ENCODE assay signal across 8 mouse cellular contexts in the genomic region with DNA sequence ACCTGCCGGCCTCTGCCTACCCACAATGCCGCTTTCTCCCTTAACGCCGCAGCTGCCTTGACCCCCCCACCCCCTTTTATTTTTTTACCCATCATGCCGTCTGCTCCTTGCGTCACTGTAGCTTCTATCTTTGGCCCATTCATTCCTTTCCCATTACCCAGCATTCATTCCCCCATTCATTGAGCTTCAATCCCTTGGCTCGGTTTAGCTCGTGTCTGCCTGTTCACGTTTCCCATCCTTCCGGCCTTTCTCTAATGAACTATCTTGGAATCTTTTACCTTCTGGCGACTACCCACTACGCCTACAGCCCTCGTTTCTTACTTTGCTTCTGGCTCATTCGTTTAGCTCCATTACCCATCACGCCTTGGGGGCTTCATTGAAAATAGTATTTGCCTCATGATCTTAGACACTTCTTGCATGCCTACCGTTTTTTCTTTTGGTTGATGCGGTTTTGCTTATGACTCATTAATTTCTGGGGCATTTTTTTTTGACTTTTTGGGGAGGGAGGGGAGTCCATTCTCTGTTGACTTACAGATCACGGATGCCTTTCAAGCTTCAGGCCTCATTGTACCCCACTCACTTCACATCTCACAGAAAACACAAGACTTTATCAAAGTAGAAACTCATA. TPM values are rescaled to one million over a fixed set of nuclear protein-coding genes. Genes with fewer than 3 reads are reported as not detected.
DNase-seq lines count a peak whose midpoint lies in the region; ATAC-seq lines count a peak whose summit lies in the region.

No protein-coding gene starts in this region.

- H3K9me3 ChIP-seq in kidney, embryonic 15.5 days (replicated peaks) = peaks cover 10% of the 10 kb centered on the region
- peaks cover under 1% of the 10 kb centered on the region for H3K9me3 ChIP-seq in hindbrain, embryonic 16.5 days (ENCODE audit: control insufficient read depth, low read length)
- H3K9me3 ChIP-seq in midbrain, embryonic 16.5 days (replicated peaks; ENCODE audit: control insufficient read depth, low read length, poor library complexity, severe bottlenecking) = no peaks in the 10 kb centered on the region; the same call in 1 of the 2 replicates

- DNase-seq in kidney, postnatal 14 days = no peak
- DNase-seq in layer of hippocampus, adult 9-11 months = no peak
- no peak for DNase-seq in kidney, postnatal 36 days
- DNase-seq in cerebellum, postnatal 14 days = no peak

- H3K36me3 ChIP-seq in kidney, embryonic 15.5 days = peaks cover 72% of the 10 kb centered on the region
- peaks cover 3% of the 10 kb centered on the region for H3K36me3 ChIP-seq in hindbrain, embryonic 16.5 days (ENCODE audit: control insufficient read depth, insufficient read depth, low read length)
- peaks cover 9% of the 10 kb centered on the region for H3K36me3 ChIP-seq in midbrain, embryonic 16.5 days (ENCODE audit: control insufficient read depth, insufficient read depth, low read length)

- peak overlapping the region; percentile 90 for H3K4me3 ChIP-seq in kidney, embryonic 15.5 days (replicated peaks)
- peak overlapping the region; percentile 57 for H3K4me3 ChIP-seq in brown adipose tissue, adult 24 weeks (ENCODE audit: insufficient read depth, low read depth, low read length)
- H3K4me3 ChIP-seq in hindbrain, embryonic 16.5 days (ENCODE audit: low read length) = peak overlapping the region; percentile 42
- peak overlapping the region; percentile 44 for H3K4me3 ChIP-seq in midbrain, embryonic 16.5 days (ENCODE audit: low read depth, low read length)

- H3K27me3 ChIP-seq in kidney, embryonic 15.5 days = no peaks in the 10 kb centered on the region
- H3K27me3 ChIP-seq in hindbrain, embryonic 16.5 days (replicated peaks; ENCODE audit: control insufficient read depth, insufficient read depth, low read length) = no peaks in the 10 kb centered on the region
- no peaks in the 10 kb centered on the region for H3K27me3 ChIP-seq in midbrain, embryonic 16.5 days (ENCODE audit: control insufficient read depth, insufficient read depth, low read depth, low read length)

- H3K9ac ChIP-seq in kidney, embryonic 15.5 days = peak overlapping the region; percentile 29; the same call in 1 of the 2 replicates
- peak overlapping the region; percentile 56 for H3K9ac ChIP-seq in hindbrain, embryonic 16.5 days (ENCODE audit: low read depth, low read length)
- peak overlapping the region; percentile 61 for H3K9ac ChIP-seq in midbrain, embryonic 16.5 days (ENCODE audit: low read depth, low read length)

- ATAC-seq in kidney, embryonic 15.5 days (replicated peaks; ENCODE audit: low FRiP score) = no peak
- no peak for ATAC-seq in hindbrain, embryonic 16.5 days
- ATAC-seq in midbrain, embryonic 16.5 days = no peak

- peaks cover 26% of the 10 kb centered on the region for H3K4me1 ChIP-seq in kidney, embryonic 15.5 days
- no peaks in the 10 kb centered on the region for H3K4me1 ChIP-seq in brown adipose tissue, adult 24 weeks (ENCODE audit: control insufficient read depth, insufficient read depth, insufficient read length, low read length)
- H3K4me1 ChIP-seq in hindbrain, embryonic 16.5 days (ENCODE audit: control insufficient read depth, insufficient read depth, low read depth, low read length) = peaks cover 16% of the 10 kb centered on the region
- H3K4me1 ChIP-seq in midbrain, embryonic 16.5 days (ENCODE audit: control insufficient read depth, insufficient read depth, low read length) = peaks cover 19% of the 10 kb centered on the region

- H3K27ac ChIP-seq in kidney, embryonic 15.5 days = peak overlapping the region; percentile 87
- peak overlapping the region; percentile 80 for H3K27ac ChIP-seq in brown adipose tissue, adult 24 weeks (replicated peaks; ENCODE audit: low read depth, low read length)
- H3K27ac ChIP-seq in hindbrain, embryonic 16.5 days (ENCODE audit: low read depth, low read length) = peak overlapping the region; percentile 91
- H3K27ac ChIP-seq in midbrain, embryonic 16.5 days (ENCODE audit: low read length) = peak overlapping the region; percentile 92

- H3K4me2 ChIP-seq in kidney, embryonic 15.5 days = peak overlapping the region; percentile 74
- peak overlapping the region; percentile 70 for H3K4me2 ChIP-seq in hindbrain, embryonic 16.5 days (ENCODE audit: low read length)
- H3K4me2 ChIP-seq in midbrain, embryonic 16.5 days (ENCODE audit: low read length) = peak overlapping the region; percentile 74

- WGBS in kidney, embryonic 15.5 days = 6% methylated on average over 18 of the region's 18 CpGs
- WGBS in hindbrain, embryonic 16.5 days = 5% methylated on average over 18 of the region's 18 CpGs
- 6% methylated on average over 18 of the region's 18 CpGs for WGBS in midbrain, embryonic 16.5 days

RNA-seq across cellular contexts. Expression of gene Tomm40, which starts 0.9 kb away (rescaled TPM):
- polyA plus RNA-seq in kidney, embryonic 15.5 days (2015; fragmentation: Nextera tagmentation; extraction: Ambion mirVana) = 168 and 177 TPM in 2 replicates
- polyA plus RNA-seq in brown adipose tissue, adult 24 weeks (2012; ENCODE audit: insufficient read depth, insufficient read length, missing spikeins) = 64.2 and 86.3 TPM in 2 replicates
- polyA plus RNA-seq in hindbrain, embryonic 16.5 days (2015; fragmentation: Nextera tagmentation; extraction: Ambion mirVana) = 134 and 135 TPM in 2 replicates
- 113 and 118 TPM in 2 replicates for polyA plus RNA-seq in midbrain, embryonic 16.5 days (2015; fragmentation: Nextera tagmentation; extraction: Ambion mirVana)

RNA-seq across cellular contexts. Expression of gene Apoe, which starts 17.2 kb away (rescaled TPM):
- 259 and 340 TPM in 2 replicates for polyA plus RNA-seq in kidney, embryonic 15.5 days (2015; fragmentation: Nextera tagmentation; extraction: Ambion mirVana)
- 777 and 1,675 TPM in 2 replicates for polyA plus RNA-seq in brown adipose tissue, adult 24 weeks (2012; ENCODE audit: insufficient read depth, insufficient read length, missing spikeins)
- polyA plus RNA-seq in hindbrain, embryonic 16.5 days (2015; fragmentation: Nextera tagmentation; extraction: Ambion mirVana) = 849 and 1,414 TPM in 2 replicates
- 350 and 686 TPM in 2 replicates for polyA plus RNA-seq in midbrain, embryonic 16.5 days (2015; fragmentation: Nextera tagmentation; extraction: Ambion mirVana)

RNA-seq across cellular contexts. Expression of gene Apoc1, which starts 23.7 kb away (rescaled TPM):
- 15.7 and 20.7 TPM in 2 replicates for polyA plus RNA-seq in kidney, embryonic 15.5 days (2015; fragmentation: Nextera tagmentation; extraction: Ambion mirVana)
- 1,406 and 1,867 TPM in 2 replicates for polyA plus RNA-seq in brown adipose tissue, adult 24 weeks (2012; ENCODE audit: insufficient read depth, insufficient read length, missing spikeins)
- 1.4 and 3.1 TPM in 2 replicates for polyA plus RNA-seq in hindbrain, embryonic 16.5 days (2015; fragmentation: Nextera tagmentation; extraction: Ambion mirVana)
- 0.96 and 1.0 TPM in 2 replicates for polyA plus RNA-seq in midbrain, embryonic 16.5 days (2015; fragmentation: Nextera tagmentation; extraction: Ambion mirVana)

RNA-seq across cellular contexts. Expression of gene Nectin2, which starts 34.1 kb away (rescaled TPM):
- polyA plus RNA-seq in kidney, embryonic 15.5 days (2015; fragmentation: Nextera tagmentation; extraction: Ambion mirVana) = 130 and 138 TPM in 2 replicates
- 36.0 and 38.3 TPM in 2 replicates for polyA plus RNA-seq in brown adipose tissue, adult 24 weeks (2012; ENCODE audit: insufficient read depth, insufficient read length, missing spikeins)
- polyA plus RNA-seq in hindbrain, embryonic 16.5 days (2015; fragmentation: Nextera tagmentation; extraction: Ambion mirVana) = 57.7 and 59.7 TPM in 2 replicates
- 55.3 and 56.7 TPM in 2 replicates for polyA plus RNA-seq in midbrain, embryonic 16.5 days (2015; fragmentation: Nextera tagmentation; extraction: Ambion mirVana)

RNA-seq across cellular contexts. Expression of gene Apoc4, which starts 34.9 kb away (rescaled TPM):
- 2.3 and 6.6 TPM in 2 replicates for polyA plus RNA-seq in kidney, embryonic 15.5 days (2015; fragmentation: Nextera tagmentation; extraction: Ambion mirVana)
- polyA plus RNA-seq in brown adipose tissue, adult 24 weeks (2012; ENCODE audit: insufficient read depth, insufficient read length, missing spikeins) = not detected in 2 replicates
- polyA plus RNA-seq in hindbrain, embryonic 16.5 days (2015; fragmentation: Nextera tagmentation; extraction: Ambion mirVana) = not detected in 2 replicates
- polyA plus RNA-seq in midbrain, embryonic 16.5 days (2015; fragmentation: Nextera tagmentation; extraction: Ambion mirVana) = not detected in 2 replicates

Comparison
In these comparisons a context has a peak if more than half of its experiments do, and no peak if none do; other contexts are left out.
1. RNA of gene Apoc1, which starts 23.7 kb away (polyA plus RNA-seq): 1,406 to 1,867 TPM in brown adipose tissue, adult 24 weeks; 15.7 to 20.7 TPM in kidney, embryonic 15.5 days, 1.4 to 3.1 TPM in hindbrain, embryonic 16.5 days and 0.96 to 1.0 TPM in midbrain, embryonic 16.5 days; every median in the first group is over 10 times any median in the second.
2. Peak in every context shown above with its lines, with median percentiles within 50 percentile points of each other: H3K27ac ChIP-seq, H3K4me2 ChIP-seq, H3K4me3 ChIP-seq and H3K9ac ChIP-seq.